Mouse (Mus musculus): ENCODE results near the gene Gpc2.

The Gpc2 gene

DNA sequence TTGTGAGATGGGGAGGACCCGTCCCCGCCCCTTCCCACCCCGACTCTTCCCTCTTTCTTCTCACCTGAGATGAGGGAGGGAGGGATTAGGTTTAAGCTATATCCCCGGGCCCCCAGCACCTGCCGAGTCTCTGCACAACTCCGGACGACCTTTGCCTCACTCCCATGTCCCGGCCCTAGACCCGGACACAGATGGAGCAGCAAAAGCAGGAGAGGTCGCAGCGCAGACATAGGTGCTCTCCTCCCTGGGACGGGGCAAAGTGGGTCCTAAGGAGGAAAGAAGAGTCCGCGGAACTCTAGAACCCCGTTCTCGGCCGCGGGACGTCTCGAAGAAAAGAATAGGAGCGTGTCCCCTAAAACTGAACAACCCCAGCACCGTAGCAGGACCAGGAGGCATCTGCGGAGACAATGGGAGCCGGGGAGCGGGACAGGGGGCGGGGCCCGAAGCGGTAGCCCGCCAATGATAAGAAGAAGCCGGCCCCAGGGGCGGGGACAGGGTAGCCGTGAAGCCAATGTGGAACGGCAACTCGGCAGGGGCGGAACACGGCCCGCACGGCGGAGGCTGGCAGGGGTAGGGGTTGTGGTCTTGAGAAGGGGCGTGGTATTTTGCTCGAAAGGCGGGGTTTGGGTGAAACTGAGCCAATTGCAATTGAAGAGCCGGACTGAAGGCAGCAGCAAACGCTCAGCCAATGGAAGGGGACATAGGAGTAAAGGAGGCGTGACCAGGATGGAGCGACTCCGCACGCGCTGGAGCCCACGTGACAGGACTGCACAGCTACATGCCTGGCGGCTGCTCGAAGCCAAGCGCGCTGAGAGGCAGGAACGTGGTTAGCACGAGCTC, at the start of gene Gpc2, which contains the start of the genes Gm43720 and Stag3:
Gene Gpc2, minus strand, starts transcription at position 421 of the 840 bp plus-strand sequence.
Gene Gm43720, minus strand, starts transcription at position 374 of the 840 bp plus-strand sequence.
Gene Stag3, plus strand, starts transcription at position 656 of the 840 bp plus-strand sequence.
- DNase-seq (ENCODE audit: low spot score) = peak; percentile 82

DNA sequence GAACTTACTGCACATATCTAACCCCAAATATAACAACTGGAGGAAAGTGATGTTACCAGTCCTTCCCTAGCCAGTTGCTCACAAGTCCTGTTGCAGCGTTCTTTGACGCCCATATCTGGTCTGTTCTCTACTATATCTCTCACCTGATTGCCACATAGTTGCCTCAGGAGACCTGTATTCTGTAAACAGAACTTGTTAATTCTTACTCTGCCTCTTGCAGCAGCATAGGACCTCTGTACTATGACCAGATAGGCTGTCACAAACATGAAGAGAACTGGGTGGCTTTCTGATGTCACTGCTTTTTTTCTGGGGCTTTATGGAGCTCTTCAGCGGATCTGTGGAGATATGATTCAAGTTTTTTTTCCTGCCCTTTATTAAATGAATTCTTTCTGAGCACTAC, 33.0 kb upstream of the Gpc2 start:
- no peak for DNase-seq (ENCODE audit: low spot score)

- DNase-seq (ENCODE audit: low spot score) = no peak
Observed at GRCm38 (mm10) chr5:138299613-138300012, 19.8 kb upstream of the Gpc2 start.

- no peak for DNase-seq (ENCODE audit: low spot score)
Observed at GRCm38 (mm10) chr5:138294158-138294557, 14.4 kb upstream of the Gpc2 start.

DNA sequence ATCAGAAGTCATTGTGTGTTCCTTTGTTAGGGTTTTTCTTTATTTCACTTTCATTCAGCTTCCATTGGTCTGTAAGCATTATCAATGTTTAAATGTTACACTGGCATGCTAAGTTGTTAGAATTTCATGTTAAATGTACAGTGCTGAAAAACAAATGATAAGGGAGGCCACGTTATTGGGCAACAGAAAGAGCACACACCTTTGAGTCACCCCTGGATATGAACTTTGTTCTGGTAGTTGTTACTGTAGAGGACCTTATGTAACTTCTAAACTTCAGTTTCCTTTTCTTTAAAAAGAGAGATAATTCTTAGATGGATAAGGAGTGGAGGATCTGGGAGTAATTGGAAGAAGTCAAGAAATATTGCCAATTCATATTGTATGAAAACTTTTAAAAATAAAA, 11.8 kb upstream of the Gpc2 start:
- no peak for DNase-seq (ENCODE audit: low spot score)

- DNase-seq (ENCODE audit: low spot score) = no peak
Observed at GRCm38 (mm10) chr5:138287861-138288260, 8.1 kb upstream of the Gpc2 start.

DNA sequence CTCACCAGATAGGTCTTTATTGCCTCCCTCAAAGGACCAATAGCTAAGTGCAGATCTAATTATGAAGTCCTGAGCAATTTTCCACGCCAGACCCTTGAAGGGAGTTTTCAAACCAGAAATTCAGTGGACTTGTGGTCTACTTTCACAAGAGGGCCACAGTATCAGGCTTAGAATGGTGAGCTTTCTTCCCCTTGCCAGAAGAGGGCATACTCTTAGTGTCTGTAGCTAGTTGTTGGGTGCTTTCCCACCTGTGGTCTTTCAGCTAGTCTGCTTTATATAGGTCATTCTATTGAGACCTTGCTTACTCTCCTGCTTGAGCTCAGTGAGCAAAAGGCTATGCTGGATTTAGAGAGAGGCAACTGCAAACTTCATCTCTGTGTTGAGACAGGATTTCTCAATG, 3.7 kb upstream of the Gpc2 start:
- no peak for DNase-seq (ENCODE audit: low spot score)

DNA sequence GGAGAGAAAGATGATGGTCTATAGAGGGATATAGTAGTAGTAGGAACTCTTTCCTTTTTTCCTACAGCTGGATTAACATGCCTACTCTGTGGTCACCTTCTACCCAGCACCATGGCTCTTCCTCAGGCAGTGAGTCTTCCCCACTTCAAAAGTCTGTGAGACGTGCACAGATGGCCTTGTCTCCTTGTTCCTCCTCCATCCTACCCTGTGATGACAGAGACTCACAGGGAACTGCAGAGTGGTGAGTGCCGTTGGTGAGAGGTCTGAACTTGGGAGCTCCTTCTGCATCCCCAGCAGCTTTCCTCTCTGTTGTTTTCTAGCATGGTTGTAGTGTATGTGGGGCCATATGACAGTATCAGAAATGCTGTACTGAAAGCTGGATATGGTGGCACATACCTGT, 2.0 kb upstream of the Gpc2 start:
- no peak for DNase-seq (ENCODE audit: low spot score)

DNA sequence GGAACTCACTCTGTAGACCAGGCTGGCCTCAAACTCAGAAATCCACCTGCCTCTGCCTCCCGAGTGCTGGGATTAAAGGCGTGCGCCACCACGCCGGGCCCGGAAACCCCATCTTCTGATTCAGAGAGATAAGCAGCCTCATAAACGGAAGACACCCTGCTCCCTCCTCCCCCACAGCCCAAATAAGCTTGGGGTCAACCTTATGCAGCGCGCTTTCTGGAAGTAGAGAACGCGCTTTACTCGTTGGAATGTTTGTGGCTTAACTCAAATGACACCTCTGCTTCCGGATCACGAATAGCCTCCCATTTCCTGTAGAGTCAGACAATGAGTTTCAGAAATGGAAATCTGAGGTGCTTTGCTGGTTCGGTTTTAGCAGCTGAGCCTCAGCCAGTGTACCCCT, 1.0 kb upstream of the Gpc2 start:
- no peak for DNase-seq (ENCODE audit: low spot score)

DNA sequence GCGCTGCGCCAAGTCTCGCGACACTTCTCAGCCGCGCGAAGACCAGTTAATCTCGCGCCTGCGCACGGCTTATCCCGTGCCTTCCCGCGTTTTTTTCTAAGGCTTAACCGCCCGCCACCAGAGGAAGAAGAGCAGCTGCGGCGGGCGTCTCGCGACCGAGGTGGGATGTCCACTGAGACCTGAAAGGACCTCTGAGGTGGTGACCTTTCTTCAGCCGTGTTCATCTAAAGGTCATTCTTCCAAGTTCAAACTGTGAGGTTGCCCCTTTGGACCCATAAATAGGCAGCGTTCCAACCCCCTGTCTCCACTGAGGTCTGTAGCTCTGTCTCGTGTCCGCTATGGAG, 592 bp upstream of the Gpc2 start:
- DNase-seq (ENCODE audit: low spot score) = no peak

DNA sequence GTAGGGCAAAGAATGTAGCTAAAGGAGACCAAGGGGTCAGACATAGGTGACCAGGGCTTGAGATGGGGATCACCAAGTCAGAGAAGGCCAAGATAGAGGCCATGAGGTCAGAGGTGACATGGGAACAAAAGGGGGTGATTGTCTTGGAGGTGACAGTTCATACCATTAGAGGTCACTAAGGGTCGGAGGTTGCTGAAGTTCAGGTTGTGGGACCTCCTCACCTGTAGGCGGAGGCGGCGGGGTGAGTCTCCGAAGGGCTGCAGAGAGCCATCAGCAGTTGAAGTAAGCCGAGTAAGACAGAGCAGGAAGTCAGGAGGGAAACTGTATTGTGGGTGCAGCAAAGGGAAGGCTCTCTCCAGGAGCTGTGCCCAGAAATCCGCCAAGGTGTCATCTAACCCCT, 1.8 kb downstream of the Gpc2 start:
- no peak for DNase-seq (ENCODE audit: low spot score)

DNA sequence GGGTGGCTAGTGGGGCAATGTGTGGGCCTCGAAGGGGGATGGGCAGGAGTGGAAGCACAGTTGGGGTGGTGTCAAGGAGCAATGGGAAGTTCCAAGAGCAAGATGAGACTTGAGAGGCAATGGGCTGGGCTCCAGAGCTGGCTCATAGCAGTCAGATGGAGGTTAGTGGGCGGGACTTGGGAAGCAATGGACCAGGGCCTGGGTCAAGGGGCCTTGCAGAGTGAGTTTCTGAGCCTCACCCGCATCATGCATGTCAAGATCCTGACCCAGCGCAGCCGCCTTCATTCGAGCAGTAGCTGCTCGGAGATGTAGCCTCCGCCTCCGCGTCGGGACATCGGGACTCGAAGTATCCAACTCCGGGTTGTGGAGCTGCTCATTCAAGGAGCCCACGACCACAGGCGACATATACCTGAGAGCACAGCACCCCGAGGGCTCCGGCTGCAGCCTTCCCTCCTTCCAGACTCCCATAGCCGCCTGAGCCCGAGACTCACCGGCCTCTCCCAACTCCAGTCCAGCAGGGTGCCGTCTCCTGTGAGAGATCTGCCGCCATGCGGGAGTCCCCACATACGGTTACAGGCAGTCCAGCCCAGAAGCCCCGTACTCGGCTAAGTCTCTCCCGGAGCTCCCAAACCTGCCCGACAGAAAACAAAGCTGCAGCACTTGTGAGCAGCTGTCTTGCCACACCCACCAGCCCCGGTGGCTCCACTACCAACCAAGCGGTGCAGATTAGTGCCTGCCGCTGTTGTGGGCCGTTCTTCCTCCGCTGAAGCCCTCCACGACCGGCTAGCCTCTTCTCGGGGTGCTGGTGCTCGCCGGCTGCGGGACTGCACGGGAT, 4.4 kb downstream of the Gpc2 start:
- no peak for DNase-seq (ENCODE audit: low spot score)

- no peak for DNase-seq (ENCODE audit: low spot score)
Observed at GRCm38 (mm10) chr5:138274186-138274585, 5.6 kb downstream of the Gpc2 start.

DNA sequence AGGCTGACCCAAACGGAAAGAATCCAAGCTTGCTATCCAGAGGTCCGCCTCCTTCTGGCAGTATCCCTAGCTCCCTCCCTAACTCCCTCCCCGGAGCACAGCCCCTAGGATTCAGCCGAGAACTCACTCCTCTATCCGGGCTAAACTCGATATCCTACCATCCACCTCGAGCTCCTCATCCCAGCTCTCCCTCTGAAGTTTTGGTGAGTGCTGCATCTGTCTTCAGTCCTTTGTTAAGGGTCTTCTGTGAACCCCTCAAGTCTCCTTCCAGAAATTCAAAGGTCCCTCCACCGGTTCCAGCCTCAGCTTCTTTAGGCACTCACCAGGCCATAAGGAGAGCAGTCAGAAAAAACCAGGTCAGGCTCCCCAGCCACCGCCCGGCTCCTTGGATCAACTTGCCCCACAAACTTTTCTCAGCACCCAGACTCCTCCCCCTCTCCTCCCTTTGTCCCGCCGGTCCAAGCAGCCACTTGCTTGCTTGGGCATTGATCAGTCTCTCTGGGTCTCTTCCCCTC, 7.3 kb downstream of the Gpc2 start, which contains the start of gene Gal3st4:
Gene Gal3st4, minus strand, starts transcription at position 432 of the 515 bp plus-strand sequence.
- no peak for DNase-seq (ENCODE audit: low spot score)

GRCm38 (mm10) chr5:138271232-138271631, 8.6 kb downstream of the Gpc2 start:
- no peak for DNase-seq (ENCODE audit: low spot score)

DNA sequence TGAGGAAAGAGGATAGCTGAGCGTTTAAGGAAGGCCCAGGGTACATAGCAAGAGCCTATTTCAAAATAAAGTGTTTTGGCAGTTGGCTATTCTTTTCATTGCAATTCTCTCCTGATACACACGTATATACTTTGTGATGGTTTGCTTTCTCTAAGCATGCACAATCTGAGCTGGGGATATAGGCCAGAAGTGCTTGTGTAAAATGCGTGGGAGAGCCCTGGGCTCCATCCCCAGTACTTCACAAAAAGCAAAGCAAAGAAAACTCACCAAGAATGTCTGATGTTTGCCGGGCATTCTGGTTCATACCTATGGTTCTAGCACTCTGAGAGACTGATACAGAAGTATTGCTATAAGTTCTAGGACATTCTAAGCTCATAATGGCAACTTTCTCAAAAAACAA, 10.8 kb downstream of the Gpc2 start:
- no peak for DNase-seq (ENCODE audit: low spot score)

DNA sequence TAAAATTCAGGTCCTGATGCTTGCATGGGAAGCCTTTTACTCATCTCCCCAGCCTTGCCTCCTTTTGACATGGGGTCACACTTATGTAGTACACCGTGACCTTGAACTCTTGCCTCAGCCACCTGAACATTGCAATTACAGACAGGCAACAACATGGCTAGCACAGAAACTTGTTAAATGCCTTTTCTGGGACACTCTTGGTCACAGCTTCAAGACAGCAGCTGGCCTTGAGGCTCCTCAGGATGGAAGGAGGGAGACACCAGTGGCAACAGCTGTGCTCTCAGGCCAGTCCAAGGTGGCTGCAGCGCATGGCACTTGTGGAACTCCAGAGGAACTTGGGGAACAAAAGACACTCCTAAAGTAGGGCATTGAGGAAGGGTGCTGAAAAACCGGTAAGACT, 12.7 kb downstream of the Gpc2 start:
- DNase-seq (ENCODE audit: low spot score) = no peak

GRCm38 (mm10) chr5:138265712-138266111, 14.1 kb downstream of the Gpc2 start:
- no peak for DNase-seq (ENCODE audit: low spot score)

- no peak for DNase-seq (ENCODE audit: low spot score)
Observed at GRCm38 (mm10) chr5:138264207-138264578, 15.6 kb downstream of the Gpc2 start.

DNA sequence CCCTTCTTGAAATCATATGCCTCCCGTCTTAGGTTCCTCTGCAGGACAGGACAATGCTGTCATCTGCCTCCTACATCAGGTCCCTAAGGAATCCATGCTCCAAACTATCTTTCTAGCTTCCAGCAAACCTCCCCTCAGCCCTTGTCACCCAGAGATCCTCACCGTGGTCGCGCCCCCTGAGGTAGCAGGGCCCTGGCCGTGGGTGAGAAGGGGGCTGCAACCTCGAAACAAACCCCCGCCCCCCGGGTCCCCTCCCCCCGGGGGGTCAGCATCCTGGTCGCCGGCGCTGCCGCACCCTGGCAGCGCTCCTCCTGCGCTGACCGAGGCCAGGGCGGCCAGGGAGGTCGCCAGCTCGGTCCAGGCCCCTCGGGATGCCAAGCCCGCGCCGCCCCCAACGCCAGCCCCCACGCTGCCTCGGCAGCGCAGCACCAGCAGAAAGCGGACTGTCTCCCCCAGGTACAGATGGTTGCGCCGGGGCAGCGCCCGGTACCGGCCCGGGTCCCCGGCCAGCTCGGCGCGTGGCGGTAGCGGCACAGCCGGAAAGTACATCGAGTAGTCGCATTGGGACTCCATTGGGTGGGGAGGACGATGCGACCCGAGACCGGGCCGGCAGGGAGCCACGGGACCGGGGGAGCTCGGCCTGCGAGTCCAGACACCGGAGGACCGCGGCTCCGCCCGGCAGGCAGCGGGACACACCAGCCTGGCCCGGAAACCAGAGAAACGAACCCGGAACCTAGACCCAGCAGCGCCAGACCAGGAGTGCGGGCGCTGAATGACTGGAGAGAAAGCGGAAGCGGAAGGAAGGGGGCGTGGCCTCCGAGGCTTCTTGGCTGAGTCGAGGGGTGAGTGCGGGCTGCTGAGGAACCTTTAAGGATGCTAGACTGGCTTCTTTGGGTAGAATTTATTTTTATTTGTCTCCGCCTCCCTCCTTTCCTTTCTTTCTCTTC, 16.3 kb downstream of the Gpc2 start, which contains the start of gene BC037034:
Gene BC037034, minus strand, starts transcription at position 774 of the 947 bp plus-strand sequence.
- DNase-seq (ENCODE audit: low spot score) = peak; percentile 87

- no peak for DNase-seq (ENCODE audit: low spot score)
Observed at GRCm38 (mm10) chr5:138262582-138263240, 17.1 kb downstream of the Gpc2 start.
